In the genomic region with DNA sequence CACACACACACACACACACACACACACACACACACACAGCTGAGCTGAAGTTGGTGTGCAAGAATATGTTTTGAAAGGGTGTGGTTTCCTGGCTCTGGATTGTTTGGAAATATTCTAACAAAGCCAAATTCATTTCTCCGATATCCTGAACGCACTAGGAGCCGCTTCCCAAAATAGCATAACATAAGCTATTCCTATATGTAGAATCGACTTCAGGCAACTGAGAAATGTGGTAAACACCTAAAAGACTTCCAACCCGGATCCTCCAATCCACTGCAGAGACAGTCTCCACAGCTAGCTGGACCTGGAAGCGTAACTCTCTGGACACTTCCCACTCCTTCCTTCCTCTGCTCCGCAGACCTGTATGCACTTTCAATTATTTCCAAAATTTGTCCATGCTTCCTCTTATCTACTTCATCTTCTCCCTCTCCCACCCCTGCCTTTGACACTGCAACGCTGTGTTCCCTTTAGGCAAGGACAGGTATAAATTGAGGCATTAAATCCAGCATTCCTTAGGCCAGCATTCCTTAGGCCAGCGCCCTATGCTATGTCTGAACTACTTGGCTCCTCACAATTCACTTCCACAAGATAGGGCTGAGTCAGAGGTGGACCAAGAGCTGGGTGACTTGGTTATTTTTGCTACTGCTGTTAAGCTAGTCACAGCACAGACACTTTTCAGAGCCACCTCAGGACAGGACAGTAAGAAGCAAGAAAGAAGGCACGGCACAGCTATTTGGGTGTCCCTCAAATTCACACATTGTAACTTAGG, we compare ENCODE assay signal across 13 mouse cellular contexts.
DNase-seq lines count a peak whose midpoint lies in the region; ATAC-seq lines count a peak whose summit lies in the region.
"Had no signal": no experiment of that assay in that cellular context is flagged by ENCODE, and none has a peak within 500 bp of the region (broad histone marks: within the 10 kb centered on the region; RNA-seq: fewer than 3 reads in every experiment).

No protein-coding gene starts in this region.

- H3K36me3 ChIP-seq in forebrain, embryonic 10.5 days (replicated peaks) = no peaks in the 10 kb centered on the region
- H3K36me3 ChIP-seq in forebrain, embryonic 16.5 days (ENCODE audit: control insufficient read depth, insufficient read depth) = no peaks in the 10 kb centered on the region
- no peaks in the 10 kb centered on the region for H3K36me3 ChIP-seq in kidney, embryonic 16.5 days (ENCODE audit: insufficient read depth, low read length)
- no peaks in the 10 kb centered on the region for H3K36me3 ChIP-seq in heart, embryonic 16.5 days (ENCODE audit: control insufficient read depth, insufficient read depth)
- H3K36me3 ChIP-seq: limb, embryonic 12.5 days had no signal

- WGBS in forebrain, embryonic 10.5 days = 84% methylated on average over 10 of the region's 10 CpGs
- 86% methylated on average over 10 of the region's 10 CpGs for WGBS in forebrain, embryonic 16.5 days
- 72% methylated on average over 10 of the region's 10 CpGs for WGBS in kidney, embryonic 16.5 days
- WGBS in heart, embryonic 16.5 days = 43% methylated on average over 10 of the region's 10 CpGs

- H3K9ac ChIP-seq in forebrain, embryonic 16.5 days (replicated peaks; ENCODE audit: low read depth, low read length) = no peak overlapping the region
- no peak overlapping the region for H3K9ac ChIP-seq in kidney, embryonic 16.5 days (replicated peaks; ENCODE audit: low read length)
- no peak overlapping the region for H3K9ac ChIP-seq in heart, embryonic 16.5 days (ENCODE audit: low read length)
- H3K9ac ChIP-seq: limb, embryonic 12.5 days had no signal

- H3K9me3 ChIP-seq in forebrain, embryonic 10.5 days = no peaks in the 10 kb centered on the region
- H3K9me3 ChIP-seq in forebrain, embryonic 16.5 days (ENCODE audit: control insufficient read depth, low read length) = no peaks in the 10 kb centered on the region
- no peaks in the 10 kb centered on the region for H3K9me3 ChIP-seq in kidney, embryonic 16.5 days (ENCODE audit: low read length)
- H3K9me3 ChIP-seq in heart, embryonic 16.5 days (replicated peaks; ENCODE audit: control insufficient read depth, low read length) = no peaks in the 10 kb centered on the region
- H3K9me3 ChIP-seq: limb, embryonic 12.5 days had no signal

- no peak for ATAC-seq in forebrain, embryonic 16.5 days
- ATAC-seq in kidney, embryonic 16.5 days (ENCODE audit: low FRiP score, low TSS enrichment) = no peak
- peak; percentile 33; the same call in 1 of the 2 replicates for ATAC-seq in heart, embryonic 16.5 days (replicated peaks; ENCODE audit: extremely low read depth, insufficient read depth, low FRiP score)

- DNase-seq in forebrain, embryonic 10.5 days (ENCODE audit: extremely low spot score, low spot score) = no peak
- no peak for DNase-seq in kidney, adult 9 months
- DNase-seq in ZHBTc4 (ENCODE audit: low read depth, low spot score) = peak; percentile 18
- no peak for DNase-seq in cerebellum, adult 11-12 months
- no peak for DNase-seq in urinary bladder, adult 2 months (ENCODE audit: low spot score)
- DNase-seq: adrenal gland, postnatal 14 days; gastrocnemius, postnatal 10 days; kidney, postnatal 10 days had no signal

- H3K4me2 ChIP-seq in forebrain, embryonic 16.5 days (ENCODE audit: low read length) = no peak overlapping the region
- H3K4me2 ChIP-seq in kidney, embryonic 16.5 days (replicated peaks; ENCODE audit: low read depth, low read length) = no peak overlapping the region
- no peak overlapping the region for H3K4me2 ChIP-seq in heart, embryonic 16.5 days (ENCODE audit: low read depth, low read length)
- H3K4me2 ChIP-seq: limb, embryonic 12.5 days had no signal

- H3K4me1 ChIP-seq in forebrain, embryonic 10.5 days = peaks cover 4% of the 10 kb centered on the region
- H3K4me1 ChIP-seq in forebrain, embryonic 16.5 days (replicated peaks; ENCODE audit: control insufficient read depth, insufficient read depth, low read length) = no peaks in the 10 kb centered on the region
- H3K4me1 ChIP-seq in kidney, embryonic 16.5 days (ENCODE audit: insufficient read depth, low read length) = peaks cover 14% of the 10 kb centered on the region; the same call in 1 of the 2 replicates
- H3K4me1 ChIP-seq in heart, embryonic 16.5 days (ENCODE audit: control insufficient read depth, insufficient read depth, low read length) = peaks cover 15% of the 10 kb centered on the region

- H3K4me3 ChIP-seq in forebrain, embryonic 10.5 days = no peak overlapping the region
- H3K4me3 ChIP-seq in forebrain, embryonic 16.5 days (replicated peaks; ENCODE audit: low read length) = no peak overlapping the region
- H3K4me3 ChIP-seq in kidney, embryonic 16.5 days (ENCODE audit: low read length) = no peak overlapping the region
- no peak overlapping the region for H3K4me3 ChIP-seq in heart, embryonic 16.5 days (ENCODE audit: low read length)
- H3K4me3 ChIP-seq: limb, embryonic 12.5 days had no signal

- no peaks in the 10 kb centered on the region for H3K27me3 ChIP-seq in forebrain, embryonic 10.5 days (ENCODE audit: poor library complexity, severe bottlenecking)
- no peaks in the 10 kb centered on the region for H3K27me3 ChIP-seq in forebrain, embryonic 16.5 days (replicated peaks; ENCODE audit: control insufficient read depth, insufficient read depth, low read length)
- no peaks in the 10 kb centered on the region for H3K27me3 ChIP-seq in kidney, embryonic 16.5 days (ENCODE audit: insufficient read depth, low read length)
- H3K27me3 ChIP-seq in heart, embryonic 16.5 days (ENCODE audit: control insufficient read depth, insufficient read depth, low read length) = no peaks in the 10 kb centered on the region
- H3K27me3 ChIP-seq: limb, embryonic 12.5 days had no signal

- H3K27ac ChIP-seq in forebrain, embryonic 10.5 days = peak overlapping the region; percentile 16; the same call in 1 of the 2 replicates
- no peak overlapping the region for H3K27ac ChIP-seq in forebrain, embryonic 16.5 days (ENCODE audit: low read length)
- peak overlapping the region; percentile 58; the same call in 1 of the 2 replicates for H3K27ac ChIP-seq in kidney, embryonic 16.5 days (ENCODE audit: low read length)
- peak overlapping the region; percentile 77 for H3K27ac ChIP-seq in heart, embryonic 16.5 days (ENCODE audit: low read length)
- H3K27ac ChIP-seq: limb, embryonic 12.5 days; macrophage had no signal
